Mouse (Mus musculus) ovary, postnatal 10 days (tissue): Measurements from ENCODE around the gene Fosl2.

Experiments used
- DNase-seq: peaks from one replicate; pipeline ENCODE4 v3.0.0; 2022; ENCODE audit warnings: low spot score

The Fosl2 gene

DNA sequence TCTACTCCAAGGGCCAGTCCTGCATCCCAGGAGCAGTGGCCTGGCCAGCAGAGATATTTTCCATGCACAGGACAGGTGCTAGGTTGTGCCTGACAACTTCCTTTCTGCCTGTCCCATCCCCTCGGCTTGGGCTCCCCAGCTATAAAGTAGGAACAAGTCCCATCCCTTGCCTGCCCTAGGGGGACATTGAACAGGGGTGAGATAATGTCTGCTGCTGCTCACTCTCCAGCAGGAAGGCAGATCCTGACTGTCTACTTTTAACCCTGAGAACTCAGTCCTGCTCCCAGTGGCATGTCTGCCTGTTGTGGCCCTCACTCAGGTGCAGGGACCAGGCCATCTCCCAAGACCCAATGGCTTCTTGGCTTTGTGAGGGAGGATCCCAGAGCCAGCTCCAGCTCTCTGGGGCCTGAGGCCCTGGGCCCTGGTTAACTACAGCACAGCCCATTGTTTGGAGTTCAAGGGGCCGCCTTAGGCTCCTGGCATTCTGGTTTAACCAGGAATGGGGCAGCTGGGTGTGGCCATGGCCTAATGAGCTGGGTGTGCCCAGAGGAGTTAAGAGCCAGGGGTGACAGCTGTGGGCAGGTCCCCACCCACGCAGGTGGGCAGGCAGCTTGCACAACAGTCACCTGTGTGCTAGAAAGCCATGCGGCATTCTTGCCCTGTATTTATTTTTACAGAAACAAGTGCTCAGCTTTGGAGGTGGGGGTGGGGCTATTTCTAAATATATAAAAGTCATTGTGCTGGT lies 47.5 kb downstream of the Fosl2 start:
- DNase-seq = no peak

DNA sequence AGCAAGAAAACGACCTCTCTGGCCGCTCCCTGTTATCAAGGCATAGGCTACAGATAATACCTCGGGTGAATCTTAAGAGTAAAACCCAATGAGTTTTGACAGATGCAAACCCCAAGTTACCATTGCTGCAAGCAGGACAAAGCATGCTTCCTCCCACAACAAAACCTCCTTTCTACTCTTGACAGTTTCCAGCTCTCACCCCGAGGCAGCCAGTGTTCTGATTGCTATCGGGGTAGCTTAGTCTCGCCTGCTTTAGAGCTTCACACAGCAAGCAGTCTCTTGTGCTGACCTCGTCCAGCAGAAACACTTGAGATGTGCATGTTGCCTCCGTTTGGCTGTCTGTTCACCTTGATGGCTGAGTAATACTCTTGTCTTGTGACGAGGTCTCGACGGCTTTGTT lies 52.1 kb downstream of the Fosl2 start:
- no peak for DNase-seq

DNA sequence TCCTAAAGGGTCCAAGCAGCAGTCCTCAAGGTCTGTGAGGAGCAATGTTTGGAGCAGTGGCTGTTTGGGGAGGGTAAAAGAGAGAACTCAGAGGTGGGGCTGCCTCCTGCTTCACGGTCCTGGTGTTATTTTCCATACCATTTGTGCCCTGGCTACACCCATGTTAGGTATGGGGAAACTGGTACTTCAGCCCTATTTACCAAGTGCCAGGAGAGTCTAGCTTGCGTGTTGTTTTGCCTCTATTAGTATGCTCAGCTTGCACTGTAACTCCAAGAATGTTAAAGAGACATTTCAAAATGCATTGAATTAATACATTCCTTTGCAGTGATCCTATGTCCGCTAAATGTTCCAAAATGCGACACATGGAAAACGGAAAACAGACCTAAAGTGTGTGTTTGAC lies 55.7 kb downstream of the Fosl2 start:
- no peak for DNase-seq

DNA sequence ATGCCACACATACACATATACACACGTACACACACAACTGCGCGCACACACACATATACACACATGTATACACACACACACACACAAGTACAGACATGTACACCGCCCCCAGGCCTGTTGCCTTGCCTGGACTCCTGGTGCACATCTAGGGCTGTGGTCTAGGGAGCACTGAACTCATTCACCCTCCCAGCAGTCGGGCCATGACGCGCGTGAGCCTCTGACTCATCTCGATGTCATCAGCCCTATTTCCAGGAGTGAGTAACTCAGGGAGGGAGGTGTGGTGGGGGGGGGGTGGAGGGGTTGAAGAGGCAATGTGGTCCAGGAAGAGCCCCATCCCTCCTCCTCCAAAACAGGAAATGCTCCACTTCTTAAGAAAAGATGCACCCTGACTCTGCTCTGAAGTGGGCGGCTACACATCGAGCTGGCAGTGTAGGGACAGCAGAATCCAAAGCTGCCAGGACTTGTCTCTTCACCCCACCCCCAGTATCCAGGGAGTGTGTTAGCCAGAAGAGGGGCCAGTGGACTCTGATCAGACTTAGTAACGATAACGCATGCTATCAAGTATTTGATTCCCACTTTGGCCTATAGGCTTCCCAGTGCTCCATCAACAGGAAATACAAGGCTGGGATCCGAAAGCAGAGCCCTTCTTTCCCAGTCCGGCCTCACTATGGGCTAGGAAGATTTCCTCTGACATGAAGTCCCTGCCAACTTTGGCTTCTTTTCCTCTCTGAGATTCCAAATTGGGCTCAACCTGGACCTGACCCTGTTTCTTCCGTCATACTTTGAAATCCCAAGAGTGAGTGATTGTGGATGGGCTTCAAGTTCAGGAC lies 56.6 kb downstream of the Fosl2 start:
- DNase-seq = no peak

DNA sequence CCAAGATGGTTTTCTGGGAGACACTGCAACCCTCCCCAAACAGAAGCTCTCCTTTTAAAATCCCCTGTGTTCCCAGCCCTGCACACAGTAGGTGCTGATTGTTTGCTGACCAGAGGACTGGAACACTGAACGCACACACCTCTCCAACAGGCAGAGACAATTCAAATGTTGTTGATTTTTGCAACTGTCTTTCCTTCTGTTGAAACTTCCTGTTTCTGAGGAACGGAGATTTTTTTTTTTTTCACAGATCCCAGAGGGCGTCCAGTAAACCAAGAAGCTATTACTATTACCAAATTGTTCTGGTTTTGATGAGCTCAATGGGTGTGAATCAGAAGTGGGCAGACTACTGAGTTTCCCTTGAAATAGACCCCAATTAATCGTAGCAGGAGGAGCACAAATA lies 58.6 kb downstream of the Fosl2 start:
- DNase-seq = no peak

DNA sequence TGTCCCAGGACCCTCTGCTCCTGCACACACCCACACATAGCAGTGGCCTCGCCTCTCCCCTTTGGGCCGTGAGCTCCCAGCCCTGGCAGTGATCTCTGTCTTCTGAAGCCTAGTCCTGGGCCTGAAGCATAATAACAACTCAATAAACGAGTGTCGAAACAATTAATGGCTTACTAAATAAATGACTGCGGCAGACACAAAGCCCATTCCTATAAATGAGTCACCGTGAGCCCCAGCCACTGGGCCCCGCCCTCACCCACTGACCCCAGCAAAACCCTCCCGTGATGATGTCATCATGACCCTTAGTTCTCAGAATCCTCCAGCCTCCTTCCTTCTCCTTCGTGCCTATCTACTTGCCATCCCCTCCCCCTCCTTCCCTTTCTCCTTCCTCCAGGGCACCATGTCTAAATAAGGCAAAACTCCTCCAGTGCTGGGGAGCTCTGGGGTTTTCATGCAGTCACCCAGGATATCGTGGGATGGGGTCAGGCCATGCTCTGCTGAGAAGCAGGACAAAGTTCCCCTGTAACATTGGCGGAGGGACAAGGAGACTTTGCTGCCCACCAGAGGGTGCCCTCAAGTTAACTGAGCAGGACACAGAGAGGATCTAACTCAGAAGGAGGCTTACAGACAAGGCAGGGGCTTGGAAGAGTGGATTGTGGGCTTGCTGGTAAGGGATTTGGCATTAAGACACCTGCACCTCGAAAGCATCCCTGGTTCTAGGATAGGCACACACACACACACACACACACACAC lies 60.4 kb downstream of the Fosl2 start:
- no peak for DNase-seq

DNA sequence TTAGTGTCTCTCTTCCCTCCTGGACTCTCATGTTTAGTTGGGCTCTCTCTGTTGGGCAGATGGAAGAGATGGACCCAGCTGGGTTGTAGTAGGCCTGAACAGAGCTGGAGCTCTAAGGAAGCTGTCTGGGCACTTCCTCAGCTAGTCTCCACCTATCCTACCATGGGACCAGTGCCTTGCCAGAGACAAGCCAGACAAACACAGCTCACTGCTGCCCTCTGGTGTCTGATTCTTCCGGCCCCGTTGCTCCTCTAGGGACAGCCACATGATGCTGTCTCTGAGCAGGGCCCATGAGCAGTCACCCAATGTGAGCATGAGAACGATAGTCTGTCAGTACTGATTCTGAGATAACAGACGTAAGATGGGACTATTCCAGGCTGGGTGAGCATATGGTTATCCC lies 62.1 kb downstream of the Fosl2 start:
- DNase-seq = peak; percentile 85

DNA sequence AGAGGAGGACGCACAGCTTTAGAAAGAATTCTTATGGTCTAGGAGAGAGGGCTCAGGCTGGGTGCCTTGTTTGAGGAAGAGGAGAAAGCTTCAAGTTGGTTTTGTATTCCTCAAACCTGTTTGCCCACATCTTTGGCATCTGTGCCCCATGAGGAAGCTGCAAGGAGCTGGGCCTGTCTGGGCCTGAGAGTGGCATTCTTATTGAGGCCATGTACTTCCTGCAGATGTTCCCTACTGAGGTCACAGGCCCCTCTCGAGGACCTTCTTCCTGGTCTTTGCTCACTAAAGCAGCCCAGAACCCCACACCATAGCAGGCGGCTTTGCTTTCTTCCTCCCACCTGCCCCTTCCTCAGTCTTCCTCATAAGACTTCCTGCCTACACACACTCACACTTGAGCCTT lies 63.5 kb downstream of the Fosl2 start:
- no peak for DNase-seq

DNA sequence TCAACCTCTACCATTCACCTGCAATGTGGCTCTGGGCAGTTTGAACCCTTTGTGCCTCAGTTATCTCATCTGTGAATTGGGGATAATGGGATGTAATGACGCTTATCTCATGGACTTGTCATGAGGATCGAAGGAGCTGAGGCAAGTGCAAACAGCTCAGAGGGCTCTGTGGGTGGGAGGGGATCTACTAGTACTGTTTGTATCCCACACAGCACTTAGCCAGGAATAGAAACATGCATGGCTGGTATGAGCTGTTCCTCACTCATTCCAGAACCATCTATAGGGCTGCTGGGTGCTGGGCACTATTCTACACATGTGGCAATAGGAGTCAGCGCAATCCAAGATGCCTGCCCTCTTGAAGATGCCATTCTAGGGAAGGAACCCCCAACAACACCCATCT lies 64.0 kb downstream of the Fosl2 start:
- no peak for DNase-seq

DNA sequence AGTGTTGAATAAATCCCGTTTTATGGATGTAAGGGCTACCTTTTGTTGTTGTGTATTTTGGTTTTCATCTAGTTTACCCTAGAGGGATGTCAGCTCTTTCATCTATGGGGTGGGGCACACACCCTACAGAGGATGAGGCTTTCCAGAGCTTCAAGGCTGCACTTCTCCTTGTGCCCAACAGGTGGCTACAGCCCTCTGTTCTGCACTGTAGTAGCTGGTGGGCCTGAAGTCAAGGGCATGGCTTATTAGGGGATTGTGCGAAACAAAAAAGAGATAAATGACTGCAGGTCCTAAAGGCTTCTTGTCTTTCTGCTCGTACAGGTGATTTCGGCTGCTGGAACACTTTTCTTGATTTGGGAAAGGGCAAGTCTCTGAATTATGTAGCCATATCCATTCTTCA lies 69.1 kb downstream of the Fosl2 start:
- no peak for DNase-seq

DNA sequence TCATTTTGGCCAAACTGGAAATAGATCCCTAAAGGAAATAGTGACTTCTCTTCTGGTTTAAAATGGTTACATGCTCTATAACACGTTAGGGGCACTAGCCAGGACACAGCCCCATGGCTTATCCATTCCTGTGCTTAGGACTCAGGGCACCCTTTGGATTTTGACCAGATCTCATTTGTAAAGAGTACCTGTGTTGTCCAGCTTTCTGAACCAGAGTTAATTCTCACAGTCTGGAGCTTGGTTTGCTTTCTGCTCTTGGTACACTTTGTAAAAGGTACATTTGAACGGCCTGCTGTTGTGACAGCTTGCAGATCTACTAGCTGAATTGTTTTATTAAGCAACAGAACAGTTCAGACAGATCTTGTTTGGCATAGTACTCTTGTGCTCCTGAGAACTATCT lies 71.1 kb downstream of the Fosl2 start:
- DNase-seq = no peak
